Mouse (Mus musculus): ENCODE results near the gene Notch2.

- TF ChIP-seq GATA1 (IDR thresholded peaks at IDR 0.05; ENCODE audit: low read length), result no peak
- TF ChIP-seq TAL1 (IDR thresholded peaks at IDR 0.05; ENCODE audit: low read length), result no peak
These were observed 7.3 kb downstream of the Notch2 start for GRCm38 (mm10) chr3:98020431-98021229.

Measured in erythroblast, embryonic 14.5 days (primary cell).